Mouse (Mus musculus) monocyte, adult 5-6 weeks (primary cell): ENCODE measurements around the gene Tagln2. TPM values are rescaled to one million over a fixed set of nuclear protein-coding genes. Genes with fewer than 3 reads are reported as not detected.
A peak's percentile ranks its signal among the peaks of the same experiment; 100 is the strongest.

Source experiments
- ATAC-seq: fragments of 153-309, 156-312 bp; replicated peaks from 2 replicates; pipeline ENCODE4 v1.8.0; 2017; ENCODE audit warnings: mild to moderate bottlenecking; ENCODE audit not compliant: low TSS enrichment, insufficient number of reproducible peaks, severe bottlenecking, poor library complexity, low FRiP score
- total RNA-seq: library from RNA; stranded (forward); fragments of 200-1000, 200-491, 200-594 nt; gene quantifications from 3 replicates; pipeline ENCODE4 v1.2.3, GENCODE M21; 2017

Tagln2 gene
- total RNA-seq = 185 to 298 TPM (median 202 TPM) in 3 replicates

DNA sequence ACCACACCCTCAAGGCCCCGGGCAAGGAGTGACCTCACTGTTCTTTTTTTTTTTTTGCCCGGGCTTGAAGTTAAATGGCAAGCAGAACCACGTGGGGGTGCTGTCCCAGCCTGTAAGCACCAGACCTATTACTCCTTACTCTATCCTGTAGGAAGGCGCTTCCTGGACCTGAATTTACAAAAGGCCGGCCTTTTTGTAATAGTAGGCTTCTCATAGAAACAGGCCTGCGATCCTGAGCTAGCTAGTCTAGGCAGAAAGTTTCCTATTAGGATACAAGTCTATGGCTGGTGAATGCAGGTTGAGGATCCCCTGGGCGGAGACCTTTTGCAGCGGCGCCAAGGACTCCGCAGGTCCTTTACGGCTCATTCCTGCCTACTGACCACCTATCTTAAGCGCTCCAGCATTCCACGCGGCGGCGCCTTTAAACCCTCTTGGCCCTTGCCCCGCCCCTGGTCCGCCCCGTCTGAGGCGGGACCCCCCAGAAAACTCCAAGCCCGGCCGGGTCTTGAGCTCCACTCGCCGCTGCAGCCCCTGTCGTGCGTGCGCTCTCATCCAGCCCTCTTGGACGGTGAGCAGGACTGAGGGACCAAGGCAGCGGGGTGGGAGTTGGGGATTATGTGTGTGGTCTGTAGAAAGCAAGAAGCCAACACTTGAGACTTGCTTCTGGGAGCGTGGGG, at the start of gene Tagln2:
Gene Tagln2, plus strand, starts transcription at position 283 of the 677 bp plus-strand sequence.
- ATAC-seq = 0 out of 2 replicates have a peak, but pooled peaks have one; percentile 1

DNA sequence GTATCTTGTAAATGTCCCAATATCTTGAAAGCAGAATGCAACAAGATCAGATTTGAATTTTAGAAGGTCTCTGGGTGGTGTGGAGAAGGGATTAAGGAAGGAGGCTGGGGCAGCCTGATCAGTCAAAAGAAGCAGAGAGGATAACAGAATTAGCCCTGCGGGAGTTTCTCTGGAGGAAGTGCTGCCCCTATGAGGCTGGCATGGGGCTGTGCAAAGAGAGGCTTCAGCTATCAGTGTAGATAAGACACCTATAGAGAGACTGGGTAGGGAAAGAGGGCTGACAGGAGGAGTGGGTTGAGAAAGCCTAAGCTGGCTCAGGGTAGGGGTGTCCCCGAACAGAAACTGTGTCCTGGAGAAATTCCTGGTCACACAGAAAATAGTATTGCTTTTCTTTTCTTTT, 49.6 kb upstream of the Tagln2 start:
- ATAC-seq = no peak

GRCm38 (mm10) chr1:172450848-172451470, 48.9 kb upstream of the Tagln2 start:
- no peak for ATAC-seq

GRCm38 (mm10) chr1:172452911-172453310, 46.9 kb upstream of the Tagln2 start:
- no peak for ATAC-seq

DNA sequence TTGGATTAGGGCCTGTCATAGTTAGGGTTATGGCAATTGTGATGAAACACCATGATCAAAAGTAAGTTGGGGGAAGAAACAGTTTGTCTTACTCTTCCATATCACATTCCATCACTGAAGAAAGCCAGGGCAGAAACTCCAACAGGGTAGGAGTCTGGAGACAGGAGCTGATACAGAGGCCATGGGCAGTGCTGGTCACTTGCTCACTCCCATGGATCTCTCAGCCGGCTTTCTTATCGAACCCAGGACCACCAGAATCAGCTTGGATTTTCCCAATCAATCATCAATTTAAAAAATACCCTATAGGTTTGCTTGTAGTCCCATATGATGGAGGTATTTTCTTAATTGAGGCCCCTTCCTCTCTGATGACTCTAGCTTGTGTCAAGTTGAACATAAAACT, 46.0 kb upstream of the Tagln2 start:
- no peak for ATAC-seq

DNA sequence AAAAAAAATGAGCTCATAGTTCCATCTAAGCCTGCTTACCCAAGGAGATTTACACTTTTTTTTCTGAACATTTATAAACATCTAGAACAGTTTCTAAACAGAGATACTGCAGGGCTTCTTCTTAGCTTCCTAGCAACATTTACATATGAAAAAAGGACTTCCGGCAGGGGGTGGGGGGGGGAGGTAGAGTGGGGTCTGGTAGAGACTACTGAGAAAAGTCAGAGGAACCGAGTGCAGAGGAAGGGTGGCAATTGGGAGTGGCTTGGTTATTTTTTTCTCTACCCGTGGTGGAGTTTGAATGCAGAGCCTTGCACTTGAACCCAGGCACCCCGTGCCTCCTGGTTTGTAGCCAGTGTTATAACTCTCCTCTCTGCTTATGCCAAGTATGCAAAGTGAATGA, 44.4 kb upstream of the Tagln2 start:
- ATAC-seq = peak; percentile 36; the same call in 1 of the 2 replicates

DNA sequence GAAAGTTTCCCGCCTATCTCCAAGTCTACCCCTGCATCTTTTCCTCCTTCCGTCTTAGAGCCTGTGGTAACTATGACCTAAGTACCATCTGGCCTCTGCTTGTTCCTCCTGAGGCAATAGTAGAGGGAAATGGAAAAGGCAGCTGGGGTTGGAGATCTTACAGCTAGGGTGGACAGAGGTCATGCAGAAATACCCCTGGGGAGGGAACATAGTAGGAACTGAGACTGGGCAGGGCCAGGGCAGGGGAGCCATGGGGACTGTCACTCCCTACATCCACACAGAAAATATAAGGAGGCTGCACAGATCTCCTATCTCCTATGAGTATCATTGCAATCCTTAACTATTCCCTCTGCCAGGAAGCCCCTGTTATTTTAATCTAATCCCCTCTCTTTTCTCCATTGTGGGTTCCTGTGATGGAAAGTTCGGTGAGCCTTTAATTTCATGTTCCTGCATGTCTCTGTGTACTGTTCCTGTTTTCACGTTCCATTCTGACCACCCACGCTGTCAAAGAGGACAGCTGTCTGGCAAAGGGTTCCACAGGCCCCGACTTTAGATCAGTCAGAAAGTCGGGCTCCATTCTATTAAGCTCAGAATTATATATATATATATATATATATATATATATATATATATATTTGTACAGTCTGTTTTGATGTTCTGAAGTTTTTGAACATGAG, 43.7 kb upstream of the Tagln2 start:
- peak; percentile 93 for ATAC-seq

- ATAC-seq = no peak
Observed at GRCm38 (mm10) chr1:172457196-172457595, 42.7 kb upstream of the Tagln2 start.

- ATAC-seq = no peak
Observed at GRCm38 (mm10) chr1:172458041-172458440, 41.8 kb upstream of the Tagln2 start.

- ATAC-seq = no peak
Observed at GRCm38 (mm10) chr1:172461602-172462001, 38.2 kb upstream of the Tagln2 start.

- ATAC-seq = no peak
Observed at GRCm38 (mm10) chr1:172462534-172462933, 37.3 kb upstream of the Tagln2 start.

DNA sequence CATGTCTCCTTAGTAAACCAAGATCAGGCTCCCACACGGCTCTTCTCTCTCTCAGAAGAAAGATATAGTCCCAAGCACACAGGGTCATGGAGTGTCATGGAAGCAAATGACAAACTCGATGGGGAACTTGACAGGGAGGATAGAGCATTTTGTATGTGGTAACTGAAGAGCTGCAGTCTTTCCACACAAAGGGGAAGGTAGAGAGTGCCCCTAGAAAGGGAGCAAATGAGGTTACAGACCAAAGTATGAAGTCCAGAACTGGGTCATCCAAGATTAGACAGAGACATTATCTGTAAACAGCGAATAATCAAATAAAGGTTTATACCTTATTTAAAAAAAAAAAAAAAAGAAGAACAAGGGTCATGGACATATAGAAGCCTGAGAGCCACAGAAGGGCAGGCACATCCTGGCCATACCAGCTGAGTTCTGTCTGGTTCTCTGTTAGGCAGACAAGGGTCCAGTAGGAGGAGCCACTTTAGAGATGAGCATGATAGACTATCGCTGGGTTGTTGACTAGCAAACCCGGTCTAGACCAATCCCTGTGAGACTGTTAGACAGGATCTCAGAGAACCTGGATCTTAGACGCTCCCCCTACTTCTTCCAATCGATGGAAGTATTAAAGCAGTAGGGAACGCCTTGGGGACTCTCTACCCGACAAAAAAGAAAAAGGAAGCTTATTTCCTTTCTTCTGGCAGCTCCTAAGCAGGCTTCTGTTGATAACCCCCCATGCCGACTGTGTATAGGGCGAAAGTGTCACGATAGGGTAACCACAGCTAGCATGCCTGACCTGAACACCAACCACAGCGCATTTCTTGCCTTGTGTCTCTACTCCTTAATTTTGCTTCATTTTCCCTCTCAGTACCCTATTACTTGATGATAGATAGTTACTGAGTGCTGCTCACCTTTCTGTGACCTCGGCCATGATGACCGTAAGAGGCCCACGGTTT, 36.2 kb upstream of the Tagln2 start:
- no peak for ATAC-seq

DNA sequence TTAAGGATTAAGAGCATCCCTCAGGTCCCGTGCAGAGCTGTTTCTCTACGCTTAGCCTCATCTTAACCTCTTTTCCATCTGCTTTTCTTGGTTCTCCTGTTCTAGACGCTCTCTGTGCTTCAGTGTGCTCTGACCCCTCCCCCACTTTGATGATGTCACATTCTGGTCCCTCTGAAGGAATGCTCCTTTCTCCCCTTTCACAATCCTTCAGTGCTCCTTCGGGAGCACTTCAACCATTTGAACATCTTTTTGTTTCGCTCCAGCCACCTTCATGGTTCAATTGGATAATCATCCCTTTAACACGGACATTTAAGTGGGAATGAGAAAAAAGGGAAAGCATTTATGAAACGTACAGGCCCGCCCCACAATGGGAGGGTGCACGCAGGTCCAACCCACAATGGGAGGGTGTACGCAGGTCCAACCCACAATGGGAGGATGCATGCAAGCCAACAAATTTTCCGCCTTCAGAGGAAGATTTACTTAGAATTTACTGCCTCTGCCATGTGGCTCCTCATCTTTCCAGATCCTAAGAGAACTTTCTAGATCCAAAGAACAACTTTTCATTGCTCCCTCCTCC, 31.5 kb upstream of the Tagln2 start:
- no peak for ATAC-seq

DNA sequence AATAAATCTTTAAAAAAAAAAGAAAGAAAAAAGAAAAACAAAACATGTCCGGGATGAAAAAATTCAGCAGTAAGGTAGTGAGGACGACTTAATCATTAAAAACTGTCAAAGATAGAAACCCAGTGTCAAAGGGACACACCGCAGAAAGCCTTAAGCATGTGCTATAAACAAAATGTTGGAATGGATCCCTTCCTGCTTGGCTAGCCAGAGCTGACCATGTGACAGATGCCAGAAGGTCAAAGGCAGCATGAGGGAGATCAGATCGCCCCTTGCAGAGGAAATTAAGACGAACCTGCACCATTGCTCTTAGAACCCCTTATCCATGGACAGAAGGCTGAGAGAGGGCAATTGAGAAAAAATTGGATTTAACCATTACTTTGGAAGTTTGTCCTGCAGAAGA, 30.5 kb upstream of the Tagln2 start:
- ATAC-seq = no peak

DNA sequence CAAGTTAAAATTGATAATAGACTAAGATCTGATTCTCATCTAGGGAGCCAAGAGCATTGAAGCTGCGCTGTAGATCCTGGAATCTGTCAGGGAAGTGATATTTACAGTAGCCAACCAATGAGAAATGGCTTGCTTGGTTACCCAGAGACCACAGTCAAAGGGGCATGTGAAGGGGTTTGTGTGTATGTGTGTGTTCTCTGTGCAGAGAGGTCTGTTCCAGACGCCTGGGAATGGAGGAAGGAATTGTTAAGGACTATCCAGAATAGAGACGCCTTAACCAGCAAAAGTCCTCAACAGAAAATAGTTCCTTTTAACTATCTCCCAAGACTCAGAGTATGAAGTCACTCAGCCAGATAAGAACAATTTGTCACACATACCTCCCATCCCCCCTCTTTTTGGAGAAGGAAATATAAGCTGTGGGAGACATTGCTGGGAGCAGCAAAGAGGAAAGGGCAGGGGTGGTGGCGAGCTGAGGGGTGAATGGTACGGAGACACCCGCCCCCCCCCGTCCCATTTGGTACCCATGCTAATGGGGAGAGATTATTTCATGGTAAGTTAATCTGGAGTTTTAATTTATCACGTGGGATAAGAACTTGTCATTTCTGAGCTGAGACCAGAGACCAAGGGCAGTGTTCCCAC, 29.9 kb upstream of the Tagln2 start:
- ATAC-seq = no peak

- ATAC-seq = no peak
Observed at GRCm38 (mm10) chr1:172472909-172473308, 26.9 kb upstream of the Tagln2 start.

DNA sequence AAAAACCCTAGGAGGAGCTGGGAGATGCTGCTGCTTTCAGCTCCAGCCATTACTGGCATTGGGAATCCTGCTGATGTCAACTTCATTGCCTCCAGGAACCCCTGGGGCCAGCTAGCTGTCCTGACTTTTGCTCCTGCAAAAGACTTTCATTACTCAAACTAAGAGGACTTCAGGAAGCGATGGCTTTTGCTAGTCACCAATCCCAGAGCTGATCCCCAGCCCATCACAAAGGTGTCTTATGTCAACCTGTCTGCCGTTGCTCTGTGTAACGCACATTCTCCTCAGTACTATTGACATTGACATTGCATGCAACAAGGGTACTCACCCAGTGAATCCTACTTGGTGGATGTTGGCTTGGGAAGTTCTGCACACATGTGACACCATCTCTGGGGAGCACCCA, 25.7 kb upstream of the Tagln2 start:
- ATAC-seq = no peak

- ATAC-seq = peak; percentile 88
Observed at GRCm38 (mm10) chr1:172475054-172475741, 24.6 kb upstream of the Tagln2 start, which contains the start of gene Slamf9. Gene Slamf9, plus strand, starts transcription at chr1:172475358.
